Mouse (Mus musculus) liver, postnatal 0 days (tissue): Measurements from ENCODE around the gene Lingo3.

Experiments
- CTCF ChIP-seq: sonication (generic); IDR thresholded peaks from 2 replicates; pipeline ENCODE4 v1.5.1; 2016; ENCODE audit warnings: antibody characterized with exemption, low read depth
- EP300 ChIP-seq: IDR thresholded peaks from 2 replicates; pipeline ENCODE4 v1.6.1; 2016; ENCODE audit warnings: antibody characterized with exemption, low read depth, mild to moderate bottlenecking

GRCm38 (mm10) chr10:80793803-80794202 is 50.0 kb downstream of the Lingo3 start:
- TF ChIP-seq CTCF (no peak), EP300 (no peak)
